Mouse (Mus musculus): ENCODE results near the gene Barx1.

Barx1 gene

GRCm38 (mm10) chr13:48660221-48660734, 2.5 kb upstream of the Barx1 start:
- no peak for DNase-seq (ENCODE audit: low spot score in 2 of 2)

- no peak for DNase-seq (ENCODE audit: low spot score in 2 of 2)
Observed at GRCm38 (mm10) chr13:48660741-48661140, 2.1 kb upstream of the Barx1 start.

- DNase-seq (ENCODE audit: low spot score in 2 of 2): no peak
Observed at GRCm38 (mm10) chr13:48661561-48661960, 1.2 kb upstream of the Barx1 start.

- DNase-seq (ENCODE audit: low spot score in 2 of 2): no peak
Observed at GRCm38 (mm10) chr13:48663211-48663987, 601 bp downstream of the Barx1 start.

DNA sequence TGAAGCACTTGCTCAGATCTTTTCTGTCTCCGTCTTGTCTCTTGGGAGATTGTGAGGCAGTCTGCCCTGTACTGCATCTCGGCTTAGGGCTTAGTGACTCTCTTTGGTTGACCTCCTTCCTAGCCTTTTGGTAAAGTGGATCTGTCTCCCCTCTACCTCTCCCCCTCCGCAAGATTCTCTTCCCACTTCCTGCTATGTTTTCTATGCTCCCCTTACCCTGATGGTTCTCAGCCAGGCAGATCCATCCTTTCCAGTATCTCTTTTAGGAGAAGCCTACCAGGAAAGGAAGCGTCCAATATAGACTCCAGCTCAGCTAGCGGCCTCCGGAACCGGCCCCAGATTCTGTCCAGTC, 1.2 kb downstream of the Barx1 start:
- DNase-seq (ENCODE audit: low spot score in 2 of 2): no peak

DNA sequence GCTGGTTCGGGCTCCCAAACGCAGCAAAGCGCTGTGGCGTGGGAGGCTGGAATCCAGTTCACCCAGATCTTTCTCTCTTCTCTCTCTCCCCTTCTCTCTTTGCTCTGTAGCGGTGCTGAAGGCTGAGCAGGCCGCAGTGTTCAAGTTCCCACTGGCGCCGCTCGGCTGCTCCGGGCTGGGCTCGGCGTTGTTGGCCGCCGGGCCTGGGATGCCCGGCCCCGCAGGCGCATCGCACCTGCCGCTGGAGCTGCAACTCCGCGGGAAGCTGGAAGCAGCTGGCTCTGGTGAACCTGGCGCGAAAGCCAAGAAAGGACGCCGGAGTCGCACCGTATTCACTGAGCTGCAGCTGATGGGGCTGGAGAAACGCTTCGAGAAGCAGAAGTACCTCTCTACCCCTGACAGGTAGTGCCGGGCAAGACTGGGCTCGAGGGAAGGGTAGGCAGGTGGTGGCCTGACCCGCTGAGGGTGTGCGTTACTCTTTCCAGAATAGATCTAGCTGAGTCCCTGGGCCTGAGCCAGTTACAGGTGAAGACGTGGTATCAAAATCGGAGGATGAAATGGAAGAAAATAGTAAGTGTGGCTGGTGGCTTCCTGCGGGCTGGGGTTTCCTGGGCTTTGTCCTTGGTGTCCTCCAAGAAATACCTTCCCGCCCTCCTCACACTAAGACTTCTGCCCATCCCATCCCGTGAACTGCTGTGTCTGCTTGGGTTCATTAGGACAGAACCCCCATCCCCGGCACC, 2.3 kb downstream of the Barx1 start:
- no peak for DNase-seq (ENCODE audit: low spot score in 2 of 2)

DNA sequence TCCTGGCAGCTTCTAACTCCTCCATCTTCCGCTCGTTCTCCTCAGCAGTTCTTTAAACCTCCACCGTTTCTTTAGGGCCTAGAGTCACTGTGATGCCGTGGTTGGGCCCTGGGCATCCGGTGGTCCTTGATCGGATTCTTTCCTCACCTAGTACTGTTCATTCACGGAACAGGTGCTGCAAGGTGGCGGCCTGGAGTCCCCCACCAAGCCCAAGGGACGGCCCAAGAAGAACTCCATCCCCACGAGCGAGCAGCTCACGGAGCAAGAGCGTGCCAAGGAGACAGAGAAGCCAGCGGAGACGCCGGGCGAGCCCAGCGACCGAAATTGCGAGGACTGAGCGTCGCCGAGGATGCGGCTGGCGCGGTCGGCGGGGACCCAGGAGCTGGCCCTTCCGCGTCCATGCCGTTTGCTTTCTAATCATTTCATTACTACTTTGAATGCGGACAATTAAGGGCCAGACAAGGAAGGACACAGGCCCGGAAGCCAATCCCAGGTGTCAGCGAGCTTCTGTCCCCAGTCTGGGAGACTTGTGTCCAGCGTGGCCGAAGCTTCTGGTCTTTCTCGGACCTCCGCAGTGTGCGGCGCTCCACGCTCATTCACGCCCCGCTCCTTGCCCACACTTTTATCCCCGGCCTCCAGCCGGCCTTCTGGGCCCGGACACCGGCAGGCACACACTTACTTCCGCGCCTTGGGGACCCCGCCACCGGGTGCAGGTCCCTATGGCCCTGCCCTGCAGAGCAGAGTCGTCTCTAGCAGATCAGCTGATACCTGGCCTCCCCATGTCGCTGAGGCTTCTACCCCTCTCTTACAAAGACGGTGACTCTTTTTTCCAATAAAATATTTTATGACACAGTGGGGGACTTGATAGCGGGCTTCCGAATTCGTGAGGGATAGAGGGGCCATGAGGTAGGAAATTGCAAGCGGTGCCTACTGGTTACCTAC, 3.1 kb downstream of the Barx1 start:
- DNase-seq (ENCODE audit: low spot score in 2 of 2): no peak

GRCm38 (mm10) chr13:48667461-48667860, 4.7 kb downstream of the Barx1 start:
- no peak for DNase-seq (ENCODE audit: low spot score in 2 of 2)

DNA sequence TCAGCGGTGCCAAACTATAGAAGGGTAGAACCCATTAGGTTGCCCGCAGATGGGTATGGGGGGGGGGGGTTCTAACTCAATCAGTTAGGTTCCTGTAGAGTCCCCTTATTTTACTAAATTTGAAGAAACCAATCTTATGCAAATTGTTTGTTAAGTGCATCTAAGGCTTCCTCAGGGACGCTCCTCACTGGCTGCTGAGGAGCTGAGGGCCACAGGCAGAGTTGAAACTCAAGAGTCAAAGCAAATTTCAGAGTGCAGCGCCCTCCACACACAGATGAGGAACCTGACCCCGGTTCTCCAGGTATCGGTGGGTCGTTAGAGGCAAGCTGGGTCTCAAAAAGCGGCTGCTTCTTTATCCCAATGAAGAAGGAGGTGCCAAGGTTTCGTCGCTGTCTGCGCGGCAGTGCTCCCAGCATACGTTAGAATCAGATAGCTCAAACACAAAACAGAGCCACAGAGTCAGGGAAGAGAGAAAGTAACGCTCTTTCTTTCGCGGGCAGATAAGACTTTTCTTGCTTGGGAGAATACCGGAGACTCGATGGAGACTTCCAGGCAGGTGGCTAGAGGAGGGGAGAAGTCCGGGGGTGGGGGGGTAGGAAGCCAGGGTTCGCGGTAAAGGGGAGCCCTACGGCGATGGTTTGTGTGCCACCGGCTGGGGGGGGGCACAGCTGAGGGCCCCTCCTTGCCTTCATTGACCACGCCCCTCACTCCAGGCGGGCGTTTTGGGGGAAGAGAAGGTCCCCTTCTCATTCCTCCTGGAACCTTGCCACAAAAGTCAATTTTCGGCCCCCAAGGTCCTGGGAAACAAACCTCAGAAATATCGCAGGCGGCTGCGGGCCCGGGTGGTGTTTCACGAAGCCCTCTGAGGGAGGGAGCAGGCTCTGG, 5.5 kb downstream of the Barx1 start:
- no peak for DNase-seq (ENCODE audit: low spot score in 2 of 2)

DNA sequence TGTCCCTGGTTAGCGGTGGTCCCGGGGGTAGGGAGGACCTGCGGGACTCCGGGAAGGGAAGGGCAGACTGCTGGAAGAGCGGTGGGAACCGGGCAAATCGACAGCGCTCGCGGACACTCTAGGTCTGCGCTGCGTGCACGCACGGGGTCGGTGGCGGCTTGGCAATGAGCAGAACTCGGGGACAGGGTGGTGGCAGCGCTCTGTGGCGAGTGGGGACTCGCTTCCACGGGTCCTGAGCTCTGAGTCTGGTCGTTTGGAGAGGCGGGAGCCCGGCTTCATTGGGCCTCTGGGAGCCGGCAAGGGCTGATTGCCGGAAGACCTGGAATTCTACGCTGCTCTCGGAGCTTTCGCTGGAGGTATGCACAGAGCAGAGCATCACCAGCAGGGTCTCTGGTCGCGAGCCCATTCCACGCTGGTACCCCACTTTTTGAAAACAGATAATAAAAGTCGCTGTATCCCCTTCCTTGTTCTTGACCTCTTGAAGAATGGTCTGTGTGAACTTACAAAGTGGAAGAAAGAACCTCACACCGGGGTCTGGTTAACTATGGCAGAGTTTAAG, 6.3 kb downstream of the Barx1 start:
- no peak for DNase-seq (ENCODE audit: low spot score in 2 of 2)

GRCm38 (mm10) chr13:48672312-48672840, 9.6 kb downstream of the Barx1 start:
- no peak for DNase-seq (ENCODE audit: low spot score in 2 of 2)

GRCm38 (mm10) chr13:48674609-48675008, 11.8 kb downstream of the Barx1 start:
- no peak for DNase-seq (ENCODE audit: low spot score in 2 of 2)

GRCm38 (mm10) chr13:48679351-48679750, 16.6 kb downstream of the Barx1 start:
- DNase-seq (ENCODE audit: low spot score in 2 of 2): no peak

GRCm38 (mm10) chr13:48686666-48687065, 23.9 kb downstream of the Barx1 start:
- DNase-seq (ENCODE audit: low spot score in 2 of 2): no peak

DNA sequence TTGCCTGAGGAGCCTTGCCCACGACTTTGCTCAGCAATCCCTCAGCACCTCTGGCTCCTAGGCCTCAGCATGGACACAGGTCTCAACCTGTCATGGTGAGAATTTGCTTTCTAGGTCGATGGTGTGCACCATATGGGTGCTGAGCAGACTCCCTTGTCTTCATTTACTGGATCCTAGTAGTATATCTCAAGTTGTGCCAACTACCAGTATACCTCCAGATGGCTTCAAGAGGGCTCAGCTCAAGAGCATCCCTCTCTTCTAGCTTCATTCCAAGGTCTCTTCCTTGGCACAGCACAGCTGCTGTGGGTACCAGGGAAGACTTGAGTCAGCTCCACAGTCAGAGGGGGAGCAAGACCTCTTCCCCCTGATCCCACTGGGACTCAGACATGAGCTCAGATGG, 29.2 kb downstream of the Barx1 start:
- DNase-seq (ENCODE audit: low spot score in 2 of 2): no peak

DNA sequence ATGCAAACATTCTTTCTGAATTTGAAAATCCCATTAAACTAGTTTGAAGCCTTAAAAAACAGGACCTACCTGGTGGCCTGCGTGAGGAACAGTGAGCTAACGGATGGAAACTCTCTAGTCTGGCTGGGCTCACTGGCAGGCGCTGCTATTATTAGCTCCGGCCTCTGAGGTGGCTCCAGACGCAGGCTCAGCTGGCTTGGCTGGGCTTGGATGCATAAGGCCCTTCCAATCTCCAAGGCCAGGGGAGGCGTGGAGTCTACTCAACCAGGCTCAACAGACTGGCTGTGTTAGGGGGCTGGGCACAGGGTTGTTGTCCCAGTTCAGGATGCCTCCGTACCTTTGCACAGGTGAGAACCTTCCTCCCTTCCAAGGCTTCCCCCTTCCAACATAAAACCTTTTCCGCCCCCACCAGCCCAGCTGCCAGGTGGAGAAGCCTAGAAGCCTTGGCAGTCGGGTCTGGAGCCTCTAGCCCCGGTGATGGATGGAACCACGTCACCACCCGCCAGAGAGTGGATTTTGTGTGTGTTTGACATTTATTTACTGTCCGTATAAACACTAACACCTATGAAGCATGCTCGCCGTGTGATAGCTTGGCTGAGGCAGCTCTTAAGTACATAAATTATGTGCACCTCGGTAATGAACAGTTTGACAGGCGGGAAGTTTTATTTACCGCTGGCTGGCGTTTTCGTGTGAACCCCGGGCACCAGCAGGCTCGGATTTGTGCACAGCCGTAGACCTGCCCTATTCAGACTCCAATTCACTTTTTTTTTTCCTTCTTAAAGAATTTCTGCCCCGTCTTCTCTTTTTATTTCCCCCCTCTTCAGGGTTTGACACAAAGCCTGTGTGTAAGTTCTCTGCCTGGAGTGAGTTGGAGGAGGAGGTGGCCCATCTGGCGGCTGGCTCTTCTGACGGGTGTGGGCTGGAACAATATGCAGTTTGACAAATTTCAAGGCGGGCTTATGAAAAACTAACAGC, 31.6 kb downstream of the Barx1 start:
- peak in 1 of 2 experiments; percentile 3 for DNase-seq (ENCODE audit: low spot score in 2 of 2)

GRCm38 (mm10) chr13:48706385-48706951, 43.7 kb downstream of the Barx1 start:
- DNase-seq (ENCODE audit: low spot score in 2 of 2): no peak

GRCm38 (mm10) chr13:48712675-48713074, 49.9 kb downstream of the Barx1 start:
- DNase-seq (ENCODE audit: low spot score in 2 of 2): no peak

DNA sequence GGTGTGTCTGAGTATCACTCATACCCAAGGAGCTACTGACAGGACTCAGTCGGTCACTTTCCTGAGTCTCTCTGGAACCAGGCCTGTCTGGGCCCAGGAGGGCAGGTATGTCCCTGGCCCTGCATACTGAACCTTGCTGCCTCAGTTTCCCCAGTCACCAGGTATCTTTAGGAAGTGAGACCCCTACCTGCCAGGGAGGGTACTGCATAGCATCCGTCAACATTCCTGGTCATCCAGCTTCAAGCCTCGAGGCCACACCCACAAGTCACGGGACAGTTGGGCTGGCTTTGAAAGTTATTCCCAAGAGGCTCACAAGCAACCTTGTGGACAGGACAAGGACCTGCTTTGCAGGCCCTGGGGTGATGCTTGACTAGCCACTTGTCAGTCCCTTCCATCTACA, 53.3 kb downstream of the Barx1 start:
- no peak for DNase-seq (ENCODE audit: low spot score in 2 of 2)

Measured in urinary bladder, postnatal 36 days (tissue).